Mouse (Mus musculus): ENCODE data around the gene Nr2f1.

The Nr2f1 gene

GRCm38 (mm10) chr13:78181071-78181929 is 18.3 kb downstream of the Nr2f1 start:
- in situ Hi-C loops (cut with MboI, MseI) = loop anchor here (10.0 kb wide), 1 partner anchor 196 kb away; no protein-coding TSS in a partner anchor

DNA sequence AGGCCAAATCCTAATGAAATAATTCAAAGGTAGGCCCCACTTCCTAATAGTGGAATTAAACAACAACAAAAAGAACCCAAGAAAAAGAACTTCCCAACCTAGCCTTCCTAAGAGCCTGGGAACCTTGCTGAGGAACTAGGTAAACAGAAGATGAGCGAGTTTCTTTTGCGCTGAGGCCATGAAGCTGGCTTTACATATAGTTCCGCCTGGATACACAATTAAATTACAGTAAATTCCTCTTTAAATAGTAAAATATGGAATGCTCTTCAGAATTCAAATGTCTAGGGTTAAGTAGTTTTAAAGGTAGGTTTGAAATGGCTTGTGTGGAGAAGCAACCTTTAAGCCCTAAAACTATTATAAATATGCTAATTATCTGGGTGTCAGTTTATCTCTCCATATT is 19.3 kb downstream of the Nr2f1 start:
- in situ Hi-C loops (cut with MboI, MseI) = loop anchor here (10.0 kb wide), 1 partner anchor 195 kb away; no protein-coding TSS in a partner anchor

DNA sequence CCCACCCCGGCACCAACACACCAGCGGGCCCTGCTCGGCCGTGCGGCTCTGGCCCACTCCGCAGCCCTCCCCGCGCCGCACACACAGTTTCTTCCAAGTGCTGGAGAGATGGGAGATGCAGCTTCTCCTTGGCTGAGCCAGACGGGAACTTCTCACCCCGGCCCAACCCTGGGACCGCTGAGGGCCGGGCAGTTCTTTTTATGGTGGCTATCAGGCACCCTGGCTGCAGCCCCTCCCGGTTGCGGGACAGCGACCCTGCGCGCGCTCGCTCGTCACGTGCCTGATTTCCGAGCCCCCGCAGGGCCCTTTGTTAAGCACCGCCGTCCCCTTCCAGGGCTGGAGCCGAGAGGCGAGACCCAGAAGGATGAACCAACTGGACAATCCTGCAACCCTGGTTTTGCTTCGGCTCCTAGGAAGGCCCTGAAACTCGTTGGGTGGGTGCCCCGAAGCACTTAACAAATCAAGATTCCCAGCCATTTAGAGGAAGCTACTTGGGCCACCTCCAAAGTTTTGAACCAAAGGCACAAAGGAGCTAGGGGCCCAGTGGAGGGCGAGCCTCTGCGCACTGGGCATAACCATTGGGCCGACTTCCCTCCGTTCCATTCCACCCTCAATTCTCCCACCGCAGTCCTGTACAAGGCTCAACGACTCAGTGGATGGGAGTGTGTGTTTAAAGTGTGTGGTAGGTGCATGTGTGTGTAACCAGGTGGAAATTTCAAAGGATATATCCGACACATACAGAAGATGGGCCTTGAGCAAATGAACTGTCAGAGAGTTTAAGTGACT is 20.1 kb downstream of the Nr2f1 start:
- in situ Hi-C loops (cut with MboI, MseI) = loop anchor here (10.0 kb wide), 1 partner anchor 195 kb away; no protein-coding TSS in a partner anchor

DNA sequence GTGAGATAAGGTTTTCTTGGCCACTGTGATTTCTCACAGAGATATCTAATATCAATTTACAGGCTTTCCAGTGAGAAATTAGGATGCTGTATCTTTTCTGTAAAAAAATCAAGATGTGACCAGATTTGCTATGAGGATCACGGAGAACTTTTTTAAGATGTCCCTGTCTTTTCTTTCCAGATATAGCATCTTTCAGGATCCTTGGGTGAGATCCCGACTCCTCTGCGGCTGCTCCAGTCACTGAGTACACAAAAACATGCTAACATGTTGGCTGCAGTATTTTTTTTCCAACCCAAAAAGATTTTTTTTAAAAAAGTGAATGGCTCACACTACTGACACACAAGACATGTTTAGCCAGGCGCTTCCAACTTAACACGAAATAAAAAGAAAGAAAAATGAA is 20.8 kb downstream of the Nr2f1 start:
- in situ Hi-C loops (cut with MboI, MseI) = no loop called here

DNA sequence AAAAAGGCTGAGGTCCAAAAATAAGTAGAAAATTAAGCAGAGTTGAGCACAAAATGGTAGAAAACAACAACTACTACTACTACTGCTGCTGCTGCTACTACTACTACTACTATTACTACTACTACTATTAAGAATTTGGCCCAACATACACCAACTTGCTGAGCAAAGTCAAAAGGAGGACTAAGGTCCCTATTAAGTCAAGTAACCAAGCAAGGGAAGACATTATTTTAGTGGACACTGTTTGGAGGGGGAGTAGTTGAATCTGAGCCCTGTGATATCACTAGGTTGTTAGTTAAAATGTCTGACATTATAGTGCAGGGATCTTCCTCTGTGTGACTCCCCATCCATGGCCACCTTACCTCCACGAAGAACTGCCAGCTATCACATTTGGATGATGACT is 21.5 kb downstream of the Nr2f1 start:
- in situ Hi-C loops (cut with MboI, MseI) = no loop called here

- in situ Hi-C loops (cut with MboI, MseI) = no loop called here
These were observed 22.1 kb downstream of the Nr2f1 start for GRCm38 (mm10) chr13:78177381-78177950.

- in situ Hi-C loops (cut with MboI, MseI) = no loop called here
These were observed 23.7 kb downstream of the Nr2f1 start for GRCm38 (mm10) chr13:78175821-78176380.

DNA sequence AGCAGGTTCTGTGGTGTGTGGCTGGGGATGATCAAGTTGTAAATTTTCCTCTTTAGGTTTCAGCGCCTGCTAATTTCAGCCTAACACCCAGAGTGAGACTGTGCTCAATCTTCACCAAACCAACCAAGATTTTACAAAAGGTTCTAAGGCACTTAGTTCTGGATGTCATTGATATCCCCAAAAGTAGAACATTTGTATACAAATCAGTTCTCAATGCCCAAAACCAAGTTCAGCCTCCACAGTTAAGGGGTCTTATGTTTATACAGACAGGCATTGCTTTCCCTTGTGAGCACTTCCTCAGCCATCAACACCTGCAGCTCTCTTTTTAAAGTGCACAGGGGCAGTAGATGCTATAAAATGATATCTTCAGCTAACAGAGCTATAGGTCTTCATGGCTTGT is 24.7 kb downstream of the Nr2f1 start:
- in situ Hi-C loops (cut with MboI, MseI) = loop anchor here (25.0 kb wide), 1 partner anchor 463 kb away; the partner anchor contains the start of gene Fam172a

- in situ Hi-C loops (cut with MboI, MseI) = loop anchor here (25.0 kb wide), 1 partner anchor 462 kb away; the partner anchor contains the start of gene Fam172a
These were observed 25.4 kb downstream of the Nr2f1 start for GRCm38 (mm10) chr13:78174191-78174590.

DNA sequence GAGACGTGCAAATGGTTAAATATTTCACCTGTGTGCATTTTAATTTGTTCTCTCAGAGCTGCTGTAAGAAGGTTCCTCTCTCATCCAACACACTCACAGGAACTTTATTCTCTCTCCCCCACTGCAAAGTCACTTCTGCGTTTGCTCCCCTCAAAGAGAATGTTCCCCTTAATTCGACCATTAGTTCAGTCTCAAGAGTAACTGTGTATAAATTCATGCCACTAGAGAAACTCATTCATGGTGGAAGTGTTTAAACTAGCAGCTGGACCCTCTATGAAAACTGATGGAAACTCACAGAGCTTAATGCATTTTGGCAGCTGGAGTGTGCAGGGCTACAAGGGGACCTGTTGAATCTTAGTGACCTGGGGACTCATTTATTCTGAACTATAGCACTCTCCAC is 26.7 kb downstream of the Nr2f1 start:
- in situ Hi-C loops (cut with MboI, MseI) = loop anchor here (25.0 kb wide), 1 partner anchor 461 kb away; the partner anchor contains the start of gene Fam172a

DNA sequence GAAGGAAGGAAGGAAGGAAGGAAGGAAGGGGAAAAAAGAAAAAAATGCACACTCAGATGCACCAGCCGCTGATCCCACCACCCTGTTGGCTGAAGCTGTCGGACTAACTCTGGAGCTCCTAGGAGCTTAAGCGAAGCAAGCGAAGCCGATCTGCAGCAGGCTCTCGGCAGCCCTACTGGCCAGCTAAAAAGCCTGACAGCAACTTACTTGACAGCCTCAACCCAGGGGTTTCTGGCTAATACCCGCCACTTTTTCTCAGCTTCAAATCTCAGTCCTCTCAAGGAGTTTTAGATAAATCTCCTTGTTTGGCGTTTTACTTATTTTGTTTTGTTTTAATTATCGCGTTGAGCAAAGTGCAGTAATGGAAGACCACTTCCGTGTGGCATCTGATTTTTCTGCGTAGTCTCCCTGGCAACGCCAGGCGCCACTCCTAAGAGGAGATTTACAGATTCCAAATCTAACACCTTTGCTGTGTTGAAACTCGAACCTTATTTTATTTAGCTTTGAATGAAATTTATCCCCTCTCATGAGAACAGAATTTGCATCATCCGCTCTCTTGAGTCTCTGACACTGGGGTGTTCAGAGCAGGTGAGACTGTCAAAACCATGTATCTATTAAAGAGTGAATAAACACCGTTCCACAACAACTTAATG is 27.4 kb downstream of the Nr2f1 start:
- in situ Hi-C loops (cut with MboI, MseI) = loop anchor here (25.0 kb wide), 1 partner anchor 460 kb away; the partner anchor contains the start of gene Fam172a

DNA sequence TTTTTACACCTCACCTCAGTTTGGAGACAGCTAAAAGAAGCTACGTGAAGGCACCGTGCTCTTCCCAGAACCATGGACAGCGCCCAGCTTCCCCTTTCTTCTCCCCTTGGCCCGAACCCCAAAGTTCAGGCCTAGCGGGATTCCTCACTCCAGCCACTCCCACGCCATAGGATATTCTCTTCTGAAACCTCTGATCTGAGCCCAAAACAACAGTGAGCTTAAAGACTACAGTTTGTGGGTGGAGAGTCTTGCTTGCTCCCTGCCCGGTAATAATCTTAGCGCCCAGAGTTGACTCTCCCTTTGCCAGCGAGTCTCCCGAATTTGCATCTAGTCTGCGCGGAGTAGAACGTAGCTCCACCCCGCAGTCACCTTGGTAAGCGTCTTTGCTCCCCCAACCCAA is 28.2 kb downstream of the Nr2f1 start:
- in situ Hi-C loops (cut with MboI, MseI) = loop anchor here (25.0 kb wide), 1 partner anchor 459 kb away; the partner anchor contains the start of gene Fam172a

GRCm38 (mm10) chr13:78168166-78168565 is 31.4 kb downstream of the Nr2f1 start:
- in situ Hi-C loops (cut with MboI, MseI) = loop anchor here (25.0 kb wide), 1 partner anchor 456 kb away; the partner anchor contains the start of gene Fam172a

DNA sequence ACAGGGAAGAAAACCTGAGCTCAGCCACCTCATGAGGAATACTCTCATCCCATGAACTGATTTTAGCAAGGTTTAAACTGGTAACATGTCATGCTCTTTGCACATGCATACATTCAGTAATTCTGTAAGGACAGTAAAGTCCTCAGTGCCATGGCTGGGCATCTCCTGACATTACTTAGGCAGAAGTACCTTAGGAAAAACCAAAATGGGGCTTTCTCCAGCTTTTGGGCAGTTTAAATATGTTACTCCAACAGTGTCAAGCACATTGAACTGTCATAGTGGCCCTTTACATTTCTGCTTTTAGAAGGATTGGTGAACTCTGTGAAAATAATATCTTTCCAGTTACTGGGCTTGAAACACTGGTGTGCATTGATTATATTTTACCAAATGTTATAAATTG is 34.6 kb downstream of the Nr2f1 start:
- in situ Hi-C loops (cut with MboI, MseI) = loop anchor here (25.0 kb wide), 1 partner anchor 453 kb away; the partner anchor contains the start of gene Fam172a

- in situ Hi-C loops (cut with MboI, MseI) = loop anchor here (25.0 kb wide), 1 partner anchor 451 kb away; the partner anchor contains the start of gene Fam172a
These were observed 36.2 kb downstream of the Nr2f1 start for GRCm38 (mm10) chr13:78163087-78163958.

- in situ Hi-C loops (cut with MboI, MseI) = loop anchor here (25.0 kb wide), 1 partner anchor 450 kb away; the partner anchor contains the start of gene Fam172a
These were observed 37.4 kb downstream of the Nr2f1 start for GRCm38 (mm10) chr13:78162149-78162548.

GRCm38 (mm10) chr13:78157465-78157864 is 42.1 kb downstream of the Nr2f1 start:
- in situ Hi-C loops (cut with MboI, MseI) = loop anchor here (25.0 kb wide), 1 partner anchor 445 kb away; the partner anchor contains the start of gene Fam172a

Data from T-helper 2 cell (primary cell).